Mouse (Mus musculus) Patski (cell line): ENCODE results near the gene Pomgnt2. TPM values are rescaled to one million over a fixed set of nuclear protein-coding genes. Genes with fewer than 3 reads are reported as not detected.

ENCODE experiments used
- ATAC-seq: fragments of 100-300 bp; one replicate; pipeline ENCODE4 v1.8.0; 2021
- CTCF ChIA-PET: fragments of 350-600 bp; sonication (Branson Sonifier 250); formaldehyde crosslinking; loops from one replicate; lab custom pipeline; 2022; ENCODE audit warnings: inconsistent platforms; lab: Charles Lee
- POLR2A ChIA-PET: fragments of 350-600 bp; sonication (Branson Sonifier 250); formaldehyde crosslinking; loops from one replicate; lab custom pipeline; 2022; ENCODE audit warnings: antibody characterized with exemption, inconsistent platforms; lab: Charles Lee
- DNase-seq: peaks from one replicate; pipeline ENCODE4 v3.0.0-alpha.2; 2011; ENCODE audit warnings: low read depth, low spot score
- H3K27me3 ChIP-seq: fragments of 371-371 bp; one replicate; pipeline ENCODE4 v1.5.1; 2021
- CTCF ChIP-seq: fragments of 100-300 bp; IDR thresholded peaks from one replicate; pipeline ENCODE4 v1.5.1; 2021
- in situ Hi-C: fragments of 300-500 bp; cut with MboI; formaldehyde crosslinking; loops from 3 replicates; pipeline ENCODE4 v1.11.1; 2018; ENCODE audit warnings: low pct_unique_long_range_greater_than_20kb, mixed read lengths
- polyA plus RNA-seq: library from polyadenylated mRNA; unstranded; gene quantifications from one replicate; pipeline ENCODE4 v1.2.3, GENCODE M21; 2021

Gene Pomgnt2
- polyA plus RNA-seq, 1 experiment from 2014 or later = 20.8 TPM

DNA sequence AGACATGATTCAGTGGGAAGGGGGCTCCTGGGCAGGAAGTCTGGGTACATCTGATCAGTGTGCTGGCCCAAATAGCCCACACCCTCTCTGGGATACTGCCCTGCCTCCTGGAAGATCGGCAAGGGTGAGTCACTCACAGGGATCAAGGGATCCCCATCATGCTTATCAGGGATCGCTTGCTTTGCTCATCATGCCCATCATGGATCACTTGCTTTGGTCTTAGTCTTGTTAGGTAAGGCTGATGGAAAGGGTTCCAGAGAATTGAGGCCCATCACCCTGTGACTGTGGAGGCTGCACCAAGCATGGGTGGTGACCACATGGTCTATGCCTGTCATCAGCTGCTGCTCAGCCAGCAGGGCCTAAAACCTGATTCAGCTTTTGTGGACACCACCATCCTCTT lies 21.6 kb downstream of the Pomgnt2 start:
- ChIA-PET CTCF (interaction anchor here (1.1 kb wide), 1 partner anchor 10 kb away, joined by 4 read pairs; no protein-coding TSS in a partner anchor), POLR2A (no interaction called here)
- H3K27me3 ChIP-seq = no peaks in the 10 kb centered on the region
- DNase-seq (peak; percentile 9), ATAC-seq (no peak)
- in situ Hi-C loops = no loop called here
- no peak for TF ChIP-seq CTCF

DNA sequence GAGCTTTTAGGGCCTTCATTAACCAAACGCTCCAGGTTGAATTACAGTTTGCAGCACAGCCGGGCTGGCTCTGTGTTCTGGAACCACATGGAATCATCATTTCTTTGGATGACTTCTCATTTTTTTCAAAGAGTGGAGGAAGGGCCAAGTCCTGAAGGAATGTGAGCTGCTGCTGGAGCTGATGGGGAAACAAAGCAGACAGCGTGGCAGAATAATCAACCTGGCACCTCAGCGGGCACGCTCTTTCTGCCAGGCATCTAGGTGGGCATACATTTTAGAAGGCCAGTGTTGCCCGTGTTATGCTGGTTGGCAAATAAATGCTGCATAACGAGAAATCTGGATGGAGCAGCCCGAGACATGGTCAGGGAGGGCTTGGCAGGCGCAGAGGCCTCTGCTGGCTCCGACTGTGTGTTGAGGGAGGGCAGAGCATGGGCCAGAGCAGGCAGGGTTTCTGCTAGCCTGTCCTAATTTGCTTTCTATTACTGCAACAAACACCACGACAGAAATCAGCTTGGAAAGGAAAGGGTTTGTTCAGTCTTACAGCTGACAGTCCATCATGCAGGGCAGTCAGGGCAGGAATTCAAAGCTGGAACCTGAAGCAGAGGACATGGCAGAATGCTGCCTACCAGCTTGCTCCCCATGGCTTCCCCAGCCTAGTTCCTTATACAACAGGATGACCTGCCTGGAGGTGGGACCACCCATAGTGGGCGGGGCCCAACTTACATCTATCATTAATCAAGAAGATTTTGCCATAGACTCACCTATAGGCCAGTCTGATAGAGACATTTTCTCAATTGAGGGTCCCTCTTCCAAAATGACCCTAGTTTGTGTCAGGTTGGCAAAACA lies 22.5 kb downstream of the Pomgnt2 start:
- H3K27me3 ChIP-seq = no peaks in the 10 kb centered on the region
- no peak for ATAC-seq
- DNase-seq = no peak
- POLR2A ChIA-PET = no interaction called here
- in situ Hi-C loops = no loop called here
- no peak for TF ChIP-seq CTCF
- CTCF ChIA-PET = interaction anchor here (1.1 kb wide), 1 partner anchor 11 kb away, joined by 4 read pairs; no protein-coding TSS in a partner anchor

DNA sequence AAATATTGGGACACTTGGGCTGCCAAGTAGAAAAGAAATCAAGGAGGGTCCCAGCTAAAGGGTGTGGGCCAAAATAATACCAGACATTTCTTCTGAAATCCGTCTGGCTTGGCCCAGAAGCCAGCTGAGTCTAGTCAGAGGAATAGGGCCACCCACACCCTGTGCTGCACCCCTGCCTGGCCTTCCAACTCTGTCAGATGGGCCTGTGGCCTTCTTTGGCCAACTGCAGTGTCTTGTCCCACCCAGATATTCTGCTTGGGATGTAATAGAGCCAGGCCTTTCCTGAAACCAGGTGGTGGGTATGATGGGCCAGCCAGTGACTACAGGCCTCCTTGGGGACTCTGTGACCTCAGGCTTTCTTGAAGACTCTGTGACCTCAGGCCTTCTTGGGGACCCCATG lies 23.7 kb downstream of the Pomgnt2 start:
- ChIA-PET CTCF (no interaction called here), POLR2A (no interaction called here)
- DNase-seq = no peak
- no peaks in the 10 kb centered on the region for H3K27me3 ChIP-seq
- in situ Hi-C loops = no loop called here
- TF ChIP-seq CTCF = no peak
- no peak for ATAC-seq

DNA sequence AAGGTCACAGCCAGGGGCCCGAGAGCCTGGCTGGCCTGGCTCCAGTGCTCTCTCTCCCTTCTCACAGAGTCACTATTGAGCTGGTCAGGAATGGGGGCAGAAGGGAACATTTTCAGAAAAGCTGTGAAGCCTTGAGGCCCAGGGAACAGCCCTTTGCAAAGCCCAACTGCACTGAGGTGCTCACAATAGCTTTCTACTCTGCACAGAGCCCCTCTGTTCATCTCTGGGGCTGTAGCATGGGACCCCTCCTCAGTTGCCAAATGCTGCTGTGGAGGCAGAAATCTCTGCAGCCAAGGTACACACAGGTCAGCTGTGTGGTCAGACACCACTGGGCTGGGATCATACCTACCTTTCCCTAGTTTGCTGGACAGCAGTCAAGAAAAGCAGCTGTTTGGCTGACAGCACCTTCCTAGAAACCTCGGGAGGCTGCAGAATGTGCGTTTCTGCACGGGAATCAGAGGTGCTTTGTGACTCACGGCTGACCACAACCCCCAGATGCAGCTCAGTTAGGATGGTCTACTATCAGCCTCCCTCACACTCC lies 27.0 kb downstream of the Pomgnt2 start:
- DNase-seq = no peak

DNA sequence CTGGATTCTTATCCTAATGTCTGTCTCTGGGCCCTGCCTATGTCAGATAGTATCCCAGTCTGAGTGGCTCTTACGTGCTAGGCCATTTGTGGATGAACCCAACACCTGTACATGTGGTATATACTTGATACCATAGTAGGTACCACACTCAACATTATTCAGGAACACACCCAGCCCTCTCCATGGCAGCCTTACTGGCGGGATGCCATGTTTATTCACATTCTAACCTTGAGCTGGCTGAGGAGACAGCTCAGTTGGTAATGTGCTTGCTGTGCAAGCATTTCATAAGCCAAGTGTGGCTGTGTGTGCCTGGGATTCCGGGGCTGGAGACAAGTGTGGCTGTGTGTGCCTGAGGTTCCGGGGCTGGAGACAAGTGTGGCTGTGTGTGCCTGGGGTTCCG lies 28.7 kb downstream of the Pomgnt2 start:
- TF ChIP-seq CTCF = no peak
- ATAC-seq (no peak), DNase-seq (no peak)
- ChIA-PET POLR2A (no interaction called here), CTCF (no interaction called here)
- in situ Hi-C loops = no loop called here
- no peaks in the 10 kb centered on the region for H3K27me3 ChIP-seq

More for the DNA sequence above, 27.0 kb downstream of the Pomgnt2 start:
- in situ Hi-C loops = no loop called here
- ATAC-seq = no peak
- no peak for TF ChIP-seq CTCF
- no peaks in the 10 kb centered on the region for H3K27me3 ChIP-seq
- POLR2A ChIA-PET = interaction anchor here (0.6 kb wide), 1 partner anchor 54 kb away, joined by 3 read pairs; no protein-coding TSS in a partner anchor
- CTCF ChIA-PET = no interaction called here

DNA sequence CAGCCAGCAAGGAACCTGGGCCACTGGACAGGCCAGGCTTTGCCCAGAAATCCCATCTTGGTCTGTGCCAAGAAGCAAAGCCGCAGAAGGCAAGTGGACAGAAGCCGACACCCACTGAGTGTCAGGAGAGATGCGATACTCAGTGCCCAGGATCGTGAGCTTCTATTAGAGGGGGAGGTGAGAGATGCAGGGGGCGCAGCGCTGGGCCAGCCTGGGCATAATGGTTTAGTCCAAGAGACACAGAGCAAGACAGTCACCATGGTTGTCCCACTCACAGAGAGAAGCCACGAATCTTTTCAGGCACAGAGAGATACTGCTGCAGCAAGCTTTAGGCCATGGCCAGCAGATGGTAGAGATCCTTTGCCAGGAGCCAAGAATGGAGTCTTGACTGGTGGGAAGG lies 32.0 kb downstream of the Pomgnt2 start:
- CTCF ChIA-PET = interaction anchor here (1.4 kb wide), 1 partner anchor 49 kb away, joined by 3 read pairs; no protein-coding TSS in a partner anchor
- TF ChIP-seq CTCF = no peak

DNA sequence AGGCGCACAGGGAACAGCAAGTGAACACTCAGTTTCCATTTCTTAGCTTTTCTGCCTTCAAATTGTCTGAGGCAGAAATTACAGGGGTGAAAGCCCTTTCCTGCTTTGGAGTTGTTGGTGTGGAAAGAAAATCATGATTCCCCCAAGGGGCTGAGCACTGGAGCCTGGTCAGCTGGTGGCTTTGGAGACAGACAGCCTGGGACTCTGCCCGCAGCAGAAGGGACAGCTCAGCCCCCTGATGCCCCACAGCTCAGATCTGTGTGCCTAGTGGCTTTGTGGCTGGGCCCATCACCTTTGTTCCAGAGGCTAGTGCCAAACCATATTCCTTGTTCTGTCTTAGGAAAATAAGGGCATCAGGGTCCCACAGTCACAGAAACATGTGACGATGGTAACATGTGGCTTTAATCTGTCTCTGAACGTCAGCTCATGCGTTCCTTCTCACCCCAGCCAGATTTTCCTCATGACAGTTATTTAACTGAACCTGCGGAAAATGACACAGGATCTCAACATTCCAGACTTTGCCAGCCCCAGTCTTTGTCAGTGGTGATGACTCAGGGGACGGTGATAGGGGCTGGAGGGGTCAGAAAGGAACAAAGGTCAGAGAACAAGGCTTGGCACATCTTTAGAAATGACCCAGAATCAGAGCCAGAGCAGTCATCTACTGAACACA lies 36.8 kb downstream of the Pomgnt2 start:
- no peak for TF ChIP-seq CTCF
- no peaks in the 10 kb centered on the region for H3K27me3 ChIP-seq
- ATAC-seq (no peak), DNase-seq (no peak)
- POLR2A ChIA-PET = no interaction called here
- CTCF ChIA-PET = no interaction called here
- in situ Hi-C loops = no loop called here

More for the DNA sequence above, 32.0 kb downstream of the Pomgnt2 start:
- in situ Hi-C loops = no loop called here
- POLR2A ChIA-PET = no interaction called here
- ATAC-seq (no peak), DNase-seq (no peak)
- H3K27me3 ChIP-seq = no peaks in the 10 kb centered on the region

DNA sequence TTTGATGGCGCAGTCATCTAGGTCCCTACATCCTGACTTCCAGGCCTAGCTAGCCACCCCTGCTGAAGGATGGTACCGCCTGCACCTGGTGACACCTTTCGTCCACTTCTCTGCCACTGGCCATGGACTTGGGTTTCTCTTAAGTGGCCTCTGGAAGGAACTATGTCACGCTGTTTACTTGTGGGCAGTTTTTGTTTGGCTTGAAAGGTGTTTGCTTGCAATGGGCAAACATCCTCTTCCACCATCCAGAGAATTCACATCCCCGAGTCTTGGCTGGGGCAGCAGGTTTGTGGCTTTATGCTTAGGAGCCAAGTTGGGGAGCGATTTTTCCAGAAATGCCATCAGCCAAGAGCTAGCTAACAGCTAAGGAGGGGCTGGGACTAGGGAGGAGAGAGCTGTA lies 44.3 kb downstream of the Pomgnt2 start:
- POLR2A ChIA-PET = no interaction called here
- no peak for ATAC-seq
- CTCF ChIA-PET = interaction anchor here (2.1 kb wide), 1 partner anchor 24 kb away, joined by 9 read pairs; no protein-coding TSS in a partner anchor

DNA sequence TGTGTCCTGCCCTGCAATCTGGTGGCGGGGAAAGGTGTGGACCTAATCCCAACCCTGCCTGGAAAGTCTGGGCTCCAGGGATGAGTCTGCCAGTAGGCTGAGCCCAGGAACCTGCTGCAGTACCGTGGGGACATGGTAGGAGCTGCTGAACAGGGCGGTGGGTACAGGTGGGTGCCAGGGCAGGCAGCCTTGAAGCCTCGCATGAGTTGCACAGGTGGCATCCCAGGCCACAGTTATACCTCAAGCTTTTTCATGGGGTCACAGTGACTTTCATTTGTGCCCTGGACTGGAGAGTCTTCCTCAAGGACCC lies 45.8 kb downstream of the Pomgnt2 start:
- ATAC-seq (no peak), DNase-seq (no peak)
- ChIA-PET CTCF (no interaction called here), POLR2A (no interaction called here)
- TF ChIP-seq CTCF = no peak
- in situ Hi-C loops = no loop called here
- no peaks in the 10 kb centered on the region for H3K27me3 ChIP-seq

More for the DNA sequence above, 44.3 kb downstream of the Pomgnt2 start:
- in situ Hi-C loops = no loop called here
- DNase-seq = no peak
- no peak for TF ChIP-seq CTCF
- no peaks in the 10 kb centered on the region for H3K27me3 ChIP-seq

DNA sequence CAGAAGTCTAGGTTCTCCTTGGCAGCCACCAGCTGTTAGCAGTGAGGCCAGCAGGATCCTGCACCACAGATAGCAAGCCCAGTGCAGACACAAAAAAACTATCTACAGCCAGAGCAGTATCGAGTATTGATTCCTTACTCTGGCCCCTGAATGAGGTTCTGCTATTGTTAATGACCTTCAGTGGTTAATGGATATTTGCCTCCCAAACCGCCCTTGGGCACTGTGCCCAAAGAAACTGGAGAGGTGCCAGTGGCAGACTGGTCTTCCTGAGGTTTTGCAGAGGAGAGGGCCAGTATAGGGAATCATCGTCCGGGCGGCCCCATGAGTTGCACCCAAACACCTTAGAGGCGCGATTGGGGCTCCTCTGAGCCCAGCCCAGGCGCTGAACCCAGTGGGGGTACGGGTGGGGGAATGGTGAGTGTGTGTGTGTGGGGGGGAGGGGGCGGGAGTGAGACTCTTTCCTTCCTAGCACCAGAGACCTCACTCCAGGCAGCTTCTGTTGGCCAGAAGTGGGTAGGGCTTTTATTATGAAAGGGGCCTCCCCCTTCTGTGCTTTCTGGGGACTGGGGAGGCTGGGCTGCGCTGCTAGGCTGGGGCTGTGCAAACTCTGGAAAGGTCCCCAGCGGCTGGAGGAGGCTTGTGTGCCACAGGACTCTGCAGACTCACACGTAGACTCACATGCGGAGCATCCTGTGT lies 46.3 kb downstream of the Pomgnt2 start, which contains the start of gene Fam198a:
Gene Fam198a (plus strand): TSS at position 571 of the 696 bp plus-strand sequence.
- no peaks in the 10 kb centered on the region for H3K27me3 ChIP-seq
- TF ChIP-seq CTCF = no peak
- in situ Hi-C loops = no loop called here
- CTCF ChIA-PET = no interaction called here
- no peak for DNase-seq
- ATAC-seq = peak; percentile 11
- POLR2A ChIA-PET = no interaction called here
